Mouse (Mus musculus) CH12.LX (cell line): ENCODE measurements around the gene Cnpy3. TPM values are rescaled to one million over a fixed set of nuclear protein-coding genes. Genes with fewer than 3 reads are reported as not detected.

Source experiments
- DNase-seq: peaks from one replicate; pipeline ENCODE4 v3.0.0-alpha.2; 2013; ENCODE audit errors: extremely low read depth
- H3K27ac ChIP-seq: 2 replicates; pipeline ENCODE4 v1.5.1; 2012; ENCODE audit warnings: low read depth, mild to moderate bottlenecking, control low read depth, moderate library complexity; ENCODE audit not compliant: insufficient read depth
- H3K27me3 ChIP-seq: replicated peaks from 2 replicates; pipeline ENCODE3; 2012; ENCODE audit warnings: inconsistent platforms
- H3K36me3 ChIP-seq, 2 experiments: replicated peaks in 1 of 2; 2 replicates each; pipeline versions ENCODE3 to v1.6.1; 2012; ENCODE audit warnings: inconsistent platforms in 1 of 2, low read length in 1 of 2, mild to moderate bottlenecking in 1 of 2, mixed read lengths in 1 of 2, moderate library complexity in 1 of 2; ENCODE audit not compliant: control insufficient read depth in 1 of 2, insufficient read depth in 1 of 2
- H3K4me1 ChIP-seq, 2 experiments: 2 replicates each; pipeline ENCODE4 v1.6.1; 2012; ENCODE audit warnings: inconsistent platforms in 1 of 2, moderate library complexity in 1 of 2; ENCODE audit not compliant: insufficient read depth in 2 of 2, control insufficient read depth in 1 of 2
- H3K4me2 ChIP-seq: 2 replicates; pipeline ENCODE4 v1.6.1; 2012; ENCODE audit warnings: low read depth, mild to moderate bottlenecking, control low read depth; ENCODE audit not compliant: poor library complexity, insufficient read depth, severe bottlenecking
- H3K4me3 ChIP-seq, 3 experiments: fragments of 150-350 bp in 1 of 3; sonication (generic) in 1 of 3; replicated peaks in 1 of 3; 2 replicates each; pipeline versions ENCODE3 to v1.5.1; 2011 to 2012; ENCODE audit warnings: low read depth in 2 of 3, low read length in 2 of 3, mild to moderate bottlenecking in 2 of 3, moderate library complexity in 2 of 3, control low read depth in 1 of 3, improper control_type of control experiment in 1 of 3, inconsistent platforms in 1 of 3, mixed read lengths in 1 of 3; ENCODE audit not compliant: poor library complexity in 1 of 3
- H3K79me2 ChIP-seq: replicated peaks from 2 replicates; pipeline ENCODE4 v1.6.1; 2012; ENCODE audit warnings: mild to moderate bottlenecking, moderate library complexity; ENCODE audit not compliant: control insufficient read depth, poor library complexity, insufficient read depth, severe bottlenecking; ENCODE audit errors: extremely low read depth
- H3K9ac ChIP-seq: 2 replicates; pipeline ENCODE4 v1.6.1; 2012; ENCODE audit warnings: low read depth, mild to moderate bottlenecking, control low read depth, moderate library complexity; ENCODE audit not compliant: insufficient read depth
- H3K9me3 ChIP-seq: replicated peaks from 2 replicates; pipeline ENCODE3; 2012; ENCODE audit warnings: low read length, inconsistent platforms, mixed read lengths
- BHLHE40 ChIP-seq: IDR thresholded peaks from 2 replicates; pipeline ENCODE4 v1.6.1; 2011; ENCODE audit warnings: mild to moderate bottlenecking, low read depth, low read length, improper control_type of control experiment
- CHD1 ChIP-seq: IDR thresholded peaks from 2 replicates; pipeline ENCODE4 v1.6.1; 2012; ENCODE audit warnings: low read depth, low read length, improper control_type of control experiment, inconsistent platforms
- CTCF ChIP-seq, 2 experiments: IDR thresholded peaks in 1 of 2; conservative IDR thresholded peaks in 1 of 2; 2 replicates each; pipeline ENCODE4 v1.5.1; 2011 to 2012; ENCODE audit warnings: low read depth in 2 of 2, low read length in 2 of 2, improper control_type of control experiment in 1 of 2, inconsistent platforms in 1 of 2, mild to moderate bottlenecking in 1 of 2, moderate library complexity in 1 of 2
- E2F4 ChIP-seq: IDR thresholded peaks from 2 replicates; pipeline ENCODE4 v1.6.1; 2011; ENCODE audit warnings: low read depth, low read length, improper control_type of control experiment; ENCODE audit not compliant: insufficient replicate concordance
- ELF1 ChIP-seq: IDR thresholded peaks from 2 replicates; pipeline ENCODE4 v1.6.1; 2014; ENCODE audit warnings: low read depth, mild to moderate bottlenecking, inconsistent platforms, low read length, improper control_type of control experiment
- EP300 ChIP-seq: IDR thresholded peaks from 2 replicates; pipeline ENCODE4 v1.6.1; 2011; ENCODE audit warnings: low read length, improper control_type of control experiment
- ETS1 ChIP-seq: conservative IDR thresholded peaks from 2 replicates; pipeline ENCODE4 v1.6.1; 2012; ENCODE audit warnings: low read depth, mild to moderate bottlenecking, inconsistent platforms, low read length, improper control_type of control experiment, moderate library complexity
- GABPA ChIP-seq: IDR thresholded peaks from 2 replicates; pipeline ENCODE4 v1.6.1; 2012; ENCODE audit warnings: low read depth, low read length, improper control_type of control experiment, inconsistent platforms; ENCODE audit not compliant: insufficient replicate concordance
- IRF4 ChIP-seq: IDR thresholded peaks from 2 replicates; pipeline ENCODE4 v1.6.1; 2014; ENCODE audit warnings: low read depth, mild to moderate bottlenecking, inconsistent platforms, low read length, improper control_type of control experiment
- JUND ChIP-seq: conservative IDR thresholded peaks from 2 replicates; pipeline ENCODE4 v1.6.1; 2011; ENCODE audit warnings: low read depth, low read length, improper control_type of control experiment
- MAX ChIP-seq: IDR thresholded peaks from 2 replicates; pipeline ENCODE4 v1.6.1; 2011; ENCODE audit warnings: low read length, improper control_type of control experiment
- MAZ ChIP-seq: IDR thresholded peaks from 2 replicates; pipeline ENCODE4 v1.6.1; 2012; ENCODE audit warnings: low read depth, mild to moderate bottlenecking, inconsistent platforms, low read length, improper control_type of control experiment, moderate library complexity
- MXI1 ChIP-seq: IDR thresholded peaks from 2 replicates; pipeline ENCODE4 v1.6.1; 2011; ENCODE audit warnings: mild to moderate bottlenecking, low read depth, low read length, improper control_type of control experiment
- NELFE ChIP-seq: IDR thresholded peaks from 2 replicates; pipeline ENCODE4 v1.6.1; 2011; ENCODE audit warnings: low read depth, low read length, improper control_type of control experiment
- PAX5 ChIP-seq: IDR thresholded peaks from 2 replicates; pipeline ENCODE4 v1.6.1; 2012; ENCODE audit warnings: low read length, inconsistent platforms, mixed read lengths
- POLR2AphosphoS2 ChIP-seq: IDR thresholded peaks from 2 replicates; pipeline ENCODE4 v1.6.1; 2011; ENCODE audit warnings: low read depth, low read length, improper control_type of control experiment
- RAD21 ChIP-seq: IDR thresholded peaks from 2 replicates; pipeline ENCODE4 v1.6.1; 2011; ENCODE audit warnings: low read depth, mild to moderate bottlenecking, low read length, improper control_type of control experiment, moderate library complexity
- RCOR1 ChIP-seq: conservative IDR thresholded peaks from 2 replicates; pipeline ENCODE4 v1.6.1; 2012; ENCODE audit warnings: low read depth, mild to moderate bottlenecking, inconsistent platforms, low read length, improper control_type of control experiment
- TBP ChIP-seq: conservative IDR thresholded peaks from 2 replicates; pipeline ENCODE4 v1.6.1; 2011; ENCODE audit warnings: low read depth, low read length, improper control_type of control experiment
- USF2 ChIP-seq: conservative IDR thresholded peaks from 2 replicates; pipeline ENCODE4 v1.6.1; 2011; ENCODE audit warnings: low read depth, low read length, improper control_type of control experiment
- ZMIZ1 ChIP-seq: IDR thresholded peaks from 2 replicates; pipeline ENCODE4 v1.6.1; 2012; ENCODE audit warnings: low read depth, mild to moderate bottlenecking, inconsistent platforms, low read length, improper control_type of control experiment
- dilution Hi-C: fragments of 300-500 bp; cut with MboI; formaldehyde crosslinking; loops from 2 replicates; pipeline ENCODE4 v1.14.3; 2020; ENCODE audit warnings: low sequenced_read_pairs; ENCODE audit not compliant: extremely low pct_unique_long_range_greater_than_20kb, extremely low pct_ligation_motif_present
- in situ Hi-C: fragments of 300-500 bp; cut with MboI; formaldehyde crosslinking; loops from 3 replicates; pipeline ENCODE4 v1.14.3; 2019; ENCODE audit warnings: low sequenced_read_pairs, low pct_ligation_motif_present, low pct_unique_long_range_greater_than_20kb, mixed read lengths
- polyA plus RNA-seq: library from polyadenylated mRNA; unstranded; fragments of >175 nt; gene quantifications from 2 replicates; pipeline ENCODE4 v1.2.1, GENCODE M21; 2012; ENCODE audit warnings: low read depth; ENCODE audit not compliant: insufficient read length
- total RNA-seq, 2 experiments: library from RNA; depleted of rRNA; stranded (reverse); fragments of 300-350 nt in 1 of 2; fragments of >200 nt in 1 of 2; gene quantifications; 2 replicates each; pipeline ENCODE4 v1.2.3; 2012 to 2014

The Cnpy3 gene
- total and polyA plus RNA-seq, 3 experiments, result 78.6 to 102 (median 94.8) TPM

GRCm38 (mm10) chr17:46797386-46797785 lies 45.4 kb upstream of the Cnpy3 start:
- in situ Hi-C loops, result no loop called here
- H3K4me1 ChIP-seq, result peaks cover 0 to 15% of the 10 kb centered on the region in 2 experiments; a peak in 2 of 4 replicates
- H3K27me3 ChIP-seq, result no peaks in the 10 kb centered on the region
- TF ChIP-seq JUND (no peak), ZMIZ1 (no peak), MAX (no peak), MAZ (no peak), RAD21 (no peak), USF2 (no peak), CHD1 (no peak), TBP (no peak), GABPA (no peak), ETS1 (no peak), IRF4 (no peak)
- DNase-seq, result no peak
- no peak overlapping the region for H3K27ac ChIP-seq
- no peaks in the 10 kb centered on the region for H3K79me2 ChIP-seq
- no peak overlapping the region for H3K4me2 ChIP-seq
- H3K9ac ChIP-seq, result no peak overlapping the region
- no peak overlapping the region for H3K4me3 ChIP-seq
- dilution Hi-C loops, result no loop called here
- H3K36me3 ChIP-seq, result peaks cover 22 to 56% of the 10 kb centered on the region in 2 experiments
- H3K9me3 ChIP-seq, result no peaks in the 10 kb centered on the region

- no peak overlapping the region for H3K9ac ChIP-seq
- in situ Hi-C loops, result no loop called here
- H3K79me2 ChIP-seq, result no peaks in the 10 kb centered on the region
- dilution Hi-C loops, result no loop called here
- peaks cover 22 to 49% of the 10 kb centered on the region in 2 experiments for H3K36me3 ChIP-seq
- H3K27ac ChIP-seq, result no peak overlapping the region
- no peaks in the 10 kb centered on the region for H3K27me3 ChIP-seq
- no peaks in the 10 kb centered on the region for H3K9me3 ChIP-seq
- no peak for TF ChIP-seq ELF1
- no peak for TF ChIP-seq POLR2AphosphoS2
- no peak for TF ChIP-seq GABPA
- no peak for TF ChIP-seq BHLHE40
- TF ChIP-seq RCOR1, result no peak
- TF ChIP-seq CTCF (conservative IDR thresholded peaks at IDR 0.05 in 1 of 2, IDR thresholded peaks at IDR 0.05 in 1 of 2; ENCODE audit: low read depth in 2 of 2, low read length in 2 of 2), result no peak
- TF ChIP-seq USF2, result no peak
- no peak for TF ChIP-seq EP300
- TF ChIP-seq E2F4, result no peak
- TF ChIP-seq NELFE, result no peak
- TF ChIP-seq MXI1, result no peak
- no peak for TF ChIP-seq PAX5
- no peak for TF ChIP-seq IRF4
- H3K4me2 ChIP-seq, result no peak overlapping the region
- no peak for DNase-seq
- H3K4me3 ChIP-seq, result no peak overlapping the region
- peaks cover 0 to 9% of the 10 kb centered on the region in 2 experiments; a peak in 1 of 4 replicates for H3K4me1 ChIP-seq
These were observed 44.7 kb upstream of the Cnpy3 start for GRCm38 (mm10) chr17:46796743-46797142.
